Mouse (Mus musculus) heart, postnatal 0 days (tissue): ENCODE measurements around the gene Fes. TPM values are rescaled to one million over a fixed set of nuclear protein-coding genes. Genes with fewer than 3 reads are reported as not detected.
A peak's percentile ranks its signal among the peaks of the same experiment; 100 is the strongest.

Source experiments
- ATAC-seq: fragments of 200-750 bp; cut with Nextera tagmentation; 2 replicates; pipeline ENCODE4 v1.8.0; 2017; ENCODE audit warnings: low read depth, moderate number of reproducible peaks, moderate library complexity; ENCODE audit not compliant: insufficient read depth
- DNase-seq: peaks from one replicate; pipeline ENCODE4 v3.0.0-alpha.2; 2016; ENCODE audit warnings: low spot score
- H3K27ac ChIP-seq: fragments of 300-500 bp; sonication (generic); 2 replicates; pipeline ENCODE4 v1.5.1; 2014; ENCODE audit warnings: low read depth, mild to moderate bottlenecking
- H3K27me3 ChIP-seq: fragments of 300-500 bp; sonication (generic); 2 replicates; pipeline ENCODE4 v1.6.1; 2014; ENCODE audit warnings: low read length, mixed read lengths; ENCODE audit not compliant: control insufficient read depth, insufficient read depth
- H3K36me3 ChIP-seq: fragments of 300-500 bp; sonication (generic); replicated peaks from 2 replicates; pipeline ENCODE4 v1.6.1; 2014; ENCODE audit warnings: low read length, mixed read lengths; ENCODE audit not compliant: control insufficient read depth, insufficient read depth
- H3K4me1 ChIP-seq: fragments of 300-500 bp; sonication (generic); 2 replicates; pipeline ENCODE4 v1.6.1; 2014; ENCODE audit warnings: antibody characterized with exemption; ENCODE audit not compliant: control insufficient read depth, insufficient read depth
- H3K4me2 ChIP-seq: fragments of 300-500 bp; sonication (generic); 2 replicates; pipeline ENCODE4 v1.6.1; 2014; ENCODE audit warnings: low read depth, mild to moderate bottlenecking, low read length, moderate library complexity
- H3K4me3 ChIP-seq: fragments of 300-500 bp; sonication (generic); 2 replicates; pipeline ENCODE4 v1.5.1; 2014; ENCODE audit warnings: low read depth, low read length
- H3K9ac ChIP-seq: fragments of 300-500 bp; sonication (generic); replicated peaks from 2 replicates; pipeline ENCODE4 v1.6.1; 2014; ENCODE audit warnings: low read depth, low read length, mixed read lengths
- H3K9me3 ChIP-seq: fragments of 300-500 bp; sonication (generic); replicated peaks from 2 replicates; pipeline ENCODE4 v1.6.1; 2016; ENCODE audit warnings: low read length; ENCODE audit not compliant: control insufficient read depth
- CTCF ChIP-seq: IDR thresholded peaks from 2 replicates; pipeline ENCODE4 v1.5.1; 2016; ENCODE audit warnings: antibody characterized with exemption, control low read depth, low read depth
- EP300 ChIP-seq: IDR thresholded peaks from 2 replicates; pipeline ENCODE4 v1.6.1; 2016; ENCODE audit warnings: antibody characterized with exemption, low read depth
- WGBS: fragments of 180-500 bp; shearing (Covaris S2); extraction: QIAGEN DNeasy Blood & Tissue Kit; methylation state at CpG from one replicate; pipeline ENCODE4 v1.1.7; 2014; 5-methylcytosine and 5-hydroxymethylcytosine counted together
- polyA plus RNA-seq: library from polyadenylated mRNA; unstranded; fragments of >200 nt; fragmentation: Nextera tagmentation; extraction: Ambion mirVana; gene quantifications from 2 replicates; pipeline ENCODE4 v1.2.1, GENCODE M21; 2015
- total RNA-seq: library from RNA; depleted of rRNA; stranded (reverse); fragments of >200 nt; gene quantifications from 2 replicates; pipeline ENCODE4 v1.2.3, GENCODE M21; 2014; ENCODE audit warnings: low replicate concordance

The Fes gene
- total and polyA plus RNA-seq, 2 experiments from 2014 or later = 9.7 to 13.5 TPM

DNA sequence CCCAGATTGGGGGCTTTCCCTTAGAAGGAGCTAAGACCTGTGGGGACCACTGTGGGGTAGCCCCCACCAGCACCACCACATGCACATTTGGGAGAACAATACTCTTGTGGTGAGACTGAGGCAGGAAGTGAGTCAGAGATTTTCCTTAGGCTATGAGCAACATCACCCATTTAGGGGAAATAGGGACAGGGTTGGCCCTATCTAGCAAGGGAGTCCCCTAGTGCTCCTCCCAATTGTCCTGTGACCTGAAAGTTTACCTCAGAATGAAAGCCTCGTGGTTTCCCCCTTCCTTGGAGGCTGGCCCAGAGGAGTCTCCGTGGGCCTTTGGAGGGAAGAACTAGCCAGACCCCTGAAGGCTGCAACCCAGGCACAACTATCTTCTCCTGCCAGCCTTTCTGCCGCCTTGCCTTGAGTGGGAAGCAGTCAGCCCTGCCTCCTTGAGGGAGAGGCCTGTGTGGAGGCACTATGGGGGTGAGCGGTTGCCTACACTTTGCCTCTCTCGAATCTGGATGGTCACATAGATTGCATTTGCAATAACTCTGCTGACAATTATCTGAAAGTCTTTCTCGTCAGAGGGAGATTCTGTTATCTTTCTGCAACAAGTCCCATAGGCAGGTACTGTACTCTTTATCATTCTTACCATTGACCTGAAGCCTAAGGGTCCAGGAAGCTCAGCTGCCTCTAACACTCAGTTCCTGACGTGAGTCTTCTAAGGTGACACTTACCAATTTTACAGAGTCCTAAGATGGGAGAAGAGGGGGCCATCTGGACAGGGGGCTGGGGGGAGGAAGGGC, 16.6 kb upstream of the Fes start:
- peaks cover 23% of the 10 kb centered on the region; the same call in 1 of the 2 replicates for H3K4me1 ChIP-seq
- no peaks in the 10 kb centered on the region for H3K27me3 ChIP-seq
- 64% methylated on average over 7 of the region's 7 CpGs for WGBS
- peak; percentile 51 for DNase-seq
- H3K9me3 ChIP-seq = no peaks in the 10 kb centered on the region
- ATAC-seq = no peak
- no peak overlapping the region for H3K9ac ChIP-seq
- H3K27ac ChIP-seq = peak overlapping the region; percentile 98
- no peak overlapping the region for H3K4me3 ChIP-seq
- no peak for TF ChIP-seq EP300
- no peak for TF ChIP-seq CTCF
- no peaks in the 10 kb centered on the region for H3K36me3 ChIP-seq
- H3K4me2 ChIP-seq = no peak overlapping the region

GRCm38 (mm10) chr7:80403551-80403950, 15.8 kb upstream of the Fes start:
- Histone ChIP-seq H3K4me1 (peaks cover 26% of the 10 kb centered on the region; the same call in 1 of the 2 replicates), H3K4me2 (peak overlapping the region; percentile 94), H3K9me3 (no peaks in the 10 kb centered on the region), H3K27me3 (no peaks in the 10 kb centered on the region), H3K36me3 (0 out of 2 replicates have a peak, but pooled peaks cover 1% of the 10 kb centered on the region), H3K4me3 (peak overlapping the region; percentile 88), H3K27ac (peak overlapping the region; percentile 98), H3K9ac (no peak overlapping the region)
- WGBS = 16% methylated on average over 9 of the region's 9 CpGs
- TF ChIP-seq CTCF (no peak), EP300 (0 out of 2 replicates have a peak, but pooled peaks have one; percentile 27)
- ATAC-seq (no peak), DNase-seq (peak; percentile 66)

DNA sequence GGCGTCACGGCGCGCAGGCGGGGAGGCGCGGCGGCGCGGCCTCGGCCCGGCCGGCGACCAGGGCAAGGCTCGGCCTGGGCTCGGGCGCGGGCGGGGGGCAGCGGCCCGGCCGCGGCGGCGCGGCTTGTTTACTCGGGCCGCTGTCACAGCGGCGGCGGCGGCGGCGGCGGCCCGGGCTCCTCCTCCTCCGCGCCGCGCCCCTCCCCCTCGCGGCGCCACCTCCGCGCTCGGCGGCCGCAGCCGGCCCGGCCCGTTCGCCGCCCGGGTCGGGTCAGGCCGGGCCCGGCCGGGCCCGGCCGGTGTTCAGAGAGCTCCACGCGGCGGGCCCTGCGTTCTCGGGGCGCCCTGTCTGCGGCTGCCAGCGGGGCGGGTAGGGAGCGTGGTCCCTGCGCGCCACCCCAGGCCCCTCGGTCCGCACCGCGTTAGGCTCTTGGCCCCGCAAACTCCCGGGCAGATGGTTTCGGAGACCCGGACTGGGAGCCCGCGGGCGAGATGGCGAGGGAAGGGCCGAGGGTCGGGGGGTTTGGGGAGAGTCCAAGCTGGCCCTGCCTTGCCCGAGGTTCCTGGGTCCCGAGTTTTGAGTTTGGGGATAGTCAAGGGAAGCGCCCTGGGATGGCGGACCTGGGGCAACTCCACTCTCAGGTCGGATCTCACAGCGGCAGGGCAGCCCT, 15.0 kb upstream of the Fes start:
- Histone ChIP-seq H3K4me2 (peak overlapping the region; percentile 94), H3K27me3 (no peaks in the 10 kb centered on the region), H3K9me3 (no peaks in the 10 kb centered on the region), H3K4me3 (peak overlapping the region; percentile 88), H3K9ac (peak overlapping the region; percentile 99), H3K27ac (peak overlapping the region; percentile 98), H3K4me1 (peaks cover 26% of the 10 kb centered on the region; the same call in 1 of the 2 replicates), H3K36me3 (peaks cover 9% of the 10 kb centered on the region)
- ATAC-seq = peak; percentile 73
- no peak for TF ChIP-seq EP300
- TF ChIP-seq CTCF = no peak
- peak; percentile 55 for DNase-seq
- under 1% methylated on average over 36 of the region's 92 CpGs for WGBS

- Histone ChIP-seq H3K27me3 (no peaks in the 10 kb centered on the region), H3K27ac (peak overlapping the region; percentile 98), H3K4me1 (peaks cover 26% of the 10 kb centered on the region; the same call in 1 of the 2 replicates), H3K9ac (peak overlapping the region; percentile 99), H3K9me3 (no peaks in the 10 kb centered on the region), H3K36me3 (peaks cover 16% of the 10 kb centered on the region), H3K4me3 (peak overlapping the region; percentile 88), H3K4me2 (peak overlapping the region; percentile 94)
- ATAC-seq (peak; percentile 66), DNase-seq (peak; percentile 36)
- TF ChIP-seq CTCF (no peak), EP300 (no peak)
- WGBS = 1% methylated on average over 66 of the region's 102 CpGs
These were observed 14.3 kb upstream of the Fes start for GRCm38 (mm10) chr7:80401860-80402641.
